Mouse (Mus musculus) megakaryocyte, embryonic 14.5 days (primary cell): ENCODE data around the gene Lrp8.

ENCODE experiments used
- FLI1 ChIP-seq: IDR thresholded peaks from 2 replicates; pipeline ENCODE4 v1.6.1; 2012; ENCODE audit warnings: low read length, inconsistent platforms, mixed read lengths
- GATA1 ChIP-seq: IDR thresholded peaks from 3 replicates; pipeline ENCODE4 v1.6.1; 2012; ENCODE audit warnings: mixed read lengths, low read length, inconsistent platforms, borderline replicate concordance

DNA sequence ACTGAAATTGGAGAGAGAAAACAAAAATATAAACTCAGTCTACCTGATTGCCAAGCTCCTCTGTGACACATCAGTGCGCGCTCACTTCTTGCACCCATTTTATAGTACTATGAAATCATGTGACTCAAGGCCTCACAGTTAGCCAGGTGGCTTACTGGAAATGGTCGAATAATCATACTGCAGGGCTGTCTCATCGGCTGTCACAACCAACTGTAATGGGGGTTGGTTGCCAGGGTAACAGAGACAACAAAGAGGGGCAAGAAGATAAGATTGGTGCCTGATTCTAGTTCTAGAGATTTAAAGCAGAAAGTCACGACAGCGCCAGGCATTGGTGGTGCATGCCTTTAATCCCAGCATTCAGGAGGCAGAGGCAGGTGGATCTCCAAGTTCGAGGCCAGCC, 56.9 kb downstream of the Lrp8 start:
- TF ChIP-seq GATA1 = no peak
- no peak for TF ChIP-seq FLI1
